Mouse (Mus musculus) adrenal gland, postnatal 4 days (tissue): ENCODE data around the gene Fkbp8. TPM values are rescaled to one million over a fixed set of nuclear protein-coding genes. Genes with fewer than 3 reads are reported as not detected.

Experiments
- DNase-seq, 2 experiments: peaks; one replicate each; pipeline ENCODE4 v3.0.0; 2021 to 2022; ENCODE audit warnings: low spot score in 2 of 2, mixed read lengths in 2 of 2
- total RNA-seq, 2 experiments: library from RNA; stranded (reverse); gene quantifications; 2 replicates each; pipeline ENCODE4 v1.2.3; 2021

Fkbp8 gene
- total RNA-seq, 2 experiments from 2014 or later = 315 to 322 TPM

DNA sequence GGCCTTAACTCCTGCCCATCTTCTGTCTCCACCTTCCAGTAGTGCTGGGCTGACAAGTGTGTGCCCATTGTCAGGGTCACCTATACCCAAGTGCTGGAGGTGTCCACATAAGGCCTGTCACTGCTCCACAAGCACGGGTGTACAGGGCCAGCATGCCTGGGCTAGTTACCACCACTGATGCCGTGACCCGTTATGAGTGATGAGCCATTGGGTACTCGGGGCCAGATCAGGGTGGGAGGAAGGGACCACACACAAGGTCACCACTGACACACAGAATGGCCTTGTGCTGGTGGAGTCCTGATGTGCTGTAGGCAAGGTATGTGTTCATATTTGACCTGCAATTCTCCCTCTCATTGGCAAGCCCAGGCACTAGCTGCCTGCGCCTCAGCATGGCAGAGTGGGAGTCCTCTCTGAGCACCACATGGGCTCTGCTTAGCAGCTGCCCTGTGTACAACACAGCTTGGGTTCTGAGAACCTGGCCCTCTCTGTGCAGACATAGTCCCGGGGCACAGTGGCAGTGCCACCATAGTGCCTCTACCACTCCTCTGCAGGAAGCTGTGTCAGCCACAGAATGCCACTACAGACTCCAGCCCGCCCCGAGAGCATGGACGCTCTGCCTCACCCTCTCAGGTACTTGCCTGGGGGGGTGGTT lies 57.2 kb downstream of the Fkbp8 start:
- no peak for DNase-seq

Other genes starting within 250 kb of the Fkbp8 start
- 10 to 100 TPM; 44.8 to 50.6 TPM for gene Homer3, start 244.9 kb upstream of the Fkbp8 start, total RNA-seq
- gene Ddx49, start 225.2 kb upstream of the Fkbp8 start, total RNA-seq = 10 to 100 TPM; 83.3 to 86.8 TPM
- 100 to 1,000 TPM; 188 to 192 TPM for gene Cope, start 225.2 kb upstream of the Fkbp8 start, total RNA-seq
- gene Cers1, start 211.9 kb upstream of the Fkbp8 start, total RNA-seq = 1 to 10 TPM; 6.8 to 7.2 TPM
- gene Gdf1, start 197.9 kb upstream of the Fkbp8 start, total RNA-seq = 1 to 10 TPM in 1 of 2 experiments, under 1 TPM in 1; 0.34 to 1.3 TPM
- gene Upf1, start 174.4 kb upstream of the Fkbp8 start, total RNA-seq = 10 to 100 TPM; 52.5 to 56.1 TPM
- 1 to 10 TPM in 1 of 2 experiments, under 1 TPM in 1; 0.28 to 1.0 TPM for gene Comp, start 154.2 kb upstream of the Fkbp8 start, total RNA-seq
- 10 to 100 TPM; 33.2 to 34.5 TPM for gene Crtc1, start 88.1 kb upstream of the Fkbp8 start, total RNA-seq
- gene Klhl26, start 50.8 kb upstream of the Fkbp8 start, total RNA-seq = 10 to 100 TPM; 18.7 to 20.4 TPM
- 1 to 10 TPM; 3.6 to 5.0 TPM for gene Tmem59l, start 40.4 kb upstream of the Fkbp8 start, total RNA-seq
- under 1 TPM in 1 of 2 experiments, not detected in 1; 0.45 TPM for gene Crlf1, start 34.6 kb upstream of the Fkbp8 start, total RNA-seq
- 100 to 1,000 TPM; 105 to 109 TPM for gene Rex1bd, start 21.0 kb upstream of the Fkbp8 start, total RNA-seq
- gene Uba52, start 16.9 kb upstream of the Fkbp8 start, total RNA-seq = 1,000 to 10,000 TPM; 1,529 to 1,618 TPM
- gene Kxd1, start 232 bp downstream of the Fkbp8 start, total RNA-seq = 10 to 100 TPM; 80.4 to 80.5 TPM
- gene Ell, start 11.7 kb downstream of the Fkbp8 start, total RNA-seq = 10 to 100 TPM; 31.0 to 32.4 TPM
- gene Isyna1, start 66.6 kb downstream of the Fkbp8 start, total RNA-seq = 10 to 100 TPM; 82.6 to 88.9 TPM
- 100 to 1,000 TPM; 137 to 154 TPM for gene Ssbp4, start 81.1 kb downstream of the Fkbp8 start, total RNA-seq
- 1 to 10 TPM; 2.9 to 3.8 TPM for gene Lrrc25, start 88.4 kb downstream of the Fkbp8 start, total RNA-seq
- 1 to 10 TPM in 1 of 2 experiments, under 1 TPM in 1; 0.59 to 1.8 TPM for gene Gdf15, start 104.7 kb downstream of the Fkbp8 start, total RNA-seq
- gene Pgpep1, start 132.7 kb downstream of the Fkbp8 start, total RNA-seq = 10 to 100 TPM; 62.1 to 76.0 TPM
- gene Lsm4, start 145.5 kb downstream of the Fkbp8 start, total RNA-seq = 10 to 100 TPM; 96.6 to 99.0 TPM
- gene Jund, start 171.2 kb downstream of the Fkbp8 start, total RNA-seq = 100 to 1,000 TPM; 185 to 195 TPM
- gene Iqcn, start 175.7 kb downstream of the Fkbp8 start, total RNA-seq = under 1 TPM; 0.14 to 0.25 TPM
- not detected for gene Gm3336, start 190.8 kb downstream of the Fkbp8 start, total RNA-seq
- gene Pde4c, start 196.0 kb downstream of the Fkbp8 start, total RNA-seq = 1 to 10 TPM; 2.2 to 5.6 TPM
- 10 to 100 TPM; 58.9 to 59.7 TPM for gene Rab3a, start 227.0 kb downstream of the Fkbp8 start, total RNA-seq
- gene Mpv17l2, start 233.2 kb downstream of the Fkbp8 start, total RNA-seq = 100 to 1,000 TPM in 1 of 2 experiments, 10 to 100 TPM in 1; 93.1 to 109 TPM
- gene Pik3r2, start 249.0 kb downstream of the Fkbp8 start, total RNA-seq = 10 to 100 TPM; 72.0 to 78.8 TPM